Mouse (Mus musculus) brain, embryonic 18.5 days (tissue): Measurements from ENCODE around the gene Gm4214.
"Not testable (repeated sequence)": the region's sequence is repeated elsewhere in the genome, so short reads cannot be mapped to it uniquely, and the experiment has no call there.

Source experiments
- DNase-seq: peaks from one replicate; pipeline ENCODE4 v3.0.0-alpha.2; 2012; ENCODE audit warnings: low read depth, low spot score

Gene Gm4214

DNA sequence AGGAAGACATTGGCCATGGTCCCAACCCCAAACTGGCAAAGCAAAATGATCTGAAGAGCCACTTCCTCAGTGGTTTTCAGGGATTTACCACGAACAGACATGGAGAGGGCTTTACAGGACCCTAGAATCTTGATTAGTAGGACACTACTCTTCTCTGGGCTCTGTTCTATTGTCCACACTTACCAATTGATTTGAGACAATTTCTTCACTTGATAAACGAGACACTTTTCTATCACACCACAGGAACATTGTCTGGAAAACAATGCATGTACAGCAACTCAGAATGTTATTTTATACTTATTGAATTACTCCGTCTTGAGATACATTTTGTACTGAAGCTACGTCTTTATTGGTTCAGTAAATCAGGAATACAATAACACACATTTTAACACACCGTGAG, at the start of gene Gm4214:
Gm4214 (minus strand) TSS at position 101 of the 400 bp plus-strand sequence.
- not testable (repeated sequence) for DNase-seq

DNA sequence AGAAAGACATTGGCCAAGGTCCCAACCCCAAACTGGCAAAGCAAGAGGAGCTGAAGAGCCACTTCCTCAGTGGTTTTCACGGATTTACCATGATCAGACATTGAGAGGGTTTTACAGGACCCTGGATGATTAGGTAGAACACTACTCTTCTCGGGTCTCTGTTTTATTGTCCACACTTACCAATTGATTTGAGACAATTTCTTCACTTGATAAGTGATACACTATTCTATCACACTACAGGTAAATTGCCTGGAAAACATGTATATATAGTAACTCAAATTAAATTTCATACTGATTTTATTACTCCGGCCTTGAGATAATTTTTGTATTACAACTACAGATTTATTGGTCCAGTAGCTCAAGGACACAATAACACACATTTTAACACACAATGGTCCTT, 35.4 kb upstream of the Gm4214 start, which contains the start of gene Gm4216:
Gm4216 (minus strand) TSS at position 101 of the 400 bp plus-strand sequence.
- DNase-seq, result not testable (repeated sequence)
